Mouse (Mus musculus): ENCODE data around the gene Siah2.
A peak's percentile ranks its signal among the peaks of the same experiment; 100 is the strongest.

Siah2 gene

DNA sequence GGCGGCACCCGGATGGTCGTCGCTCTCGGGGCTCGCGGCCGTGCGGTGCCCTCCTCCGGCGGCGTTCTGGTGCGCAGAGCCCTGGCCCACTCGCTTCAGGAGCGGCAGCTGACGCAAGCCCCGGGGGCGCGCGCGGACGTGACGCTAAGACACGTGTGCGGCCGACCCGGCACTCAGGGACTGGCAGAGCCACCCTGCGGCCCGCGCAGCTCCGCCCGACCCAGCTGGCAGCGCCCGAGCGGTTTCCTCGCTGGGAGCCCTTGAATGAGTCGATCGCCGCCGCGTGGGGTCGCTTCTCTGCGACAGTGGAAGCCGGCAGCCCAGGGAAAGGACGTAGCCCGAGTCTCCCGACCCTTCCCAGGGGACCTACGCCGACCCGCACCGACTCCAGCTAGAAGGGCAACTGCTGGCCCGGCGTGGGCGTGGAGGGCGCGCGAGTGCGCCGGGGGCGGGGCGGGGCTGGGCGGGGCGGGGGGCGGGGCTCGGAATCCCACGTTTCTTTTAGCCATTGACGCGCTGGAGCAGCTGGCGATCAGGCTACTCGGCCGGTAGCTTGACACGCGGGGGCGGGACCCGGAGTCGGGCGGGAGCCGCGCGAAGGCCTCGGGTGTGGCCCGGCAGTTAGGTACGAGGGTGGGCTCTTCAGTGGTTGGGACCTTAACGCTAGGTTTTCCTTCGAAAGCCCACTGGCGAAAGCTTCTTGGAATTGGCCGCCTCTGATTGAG is at the start of gene Siah2:
Gene Siah2 (minus strand): TSS at position 404 of the 725 bp plus-strand sequence.
- peak; percentile 91 for DNase-seq (ENCODE audit: low read depth, low spot score)

- DNase-seq (ENCODE audit: low read depth, low spot score): no peak
Measured at GRCm38 (mm10) chr3:58739536-58739935, 47.3 kb upstream of the Siah2 start.

DNA sequence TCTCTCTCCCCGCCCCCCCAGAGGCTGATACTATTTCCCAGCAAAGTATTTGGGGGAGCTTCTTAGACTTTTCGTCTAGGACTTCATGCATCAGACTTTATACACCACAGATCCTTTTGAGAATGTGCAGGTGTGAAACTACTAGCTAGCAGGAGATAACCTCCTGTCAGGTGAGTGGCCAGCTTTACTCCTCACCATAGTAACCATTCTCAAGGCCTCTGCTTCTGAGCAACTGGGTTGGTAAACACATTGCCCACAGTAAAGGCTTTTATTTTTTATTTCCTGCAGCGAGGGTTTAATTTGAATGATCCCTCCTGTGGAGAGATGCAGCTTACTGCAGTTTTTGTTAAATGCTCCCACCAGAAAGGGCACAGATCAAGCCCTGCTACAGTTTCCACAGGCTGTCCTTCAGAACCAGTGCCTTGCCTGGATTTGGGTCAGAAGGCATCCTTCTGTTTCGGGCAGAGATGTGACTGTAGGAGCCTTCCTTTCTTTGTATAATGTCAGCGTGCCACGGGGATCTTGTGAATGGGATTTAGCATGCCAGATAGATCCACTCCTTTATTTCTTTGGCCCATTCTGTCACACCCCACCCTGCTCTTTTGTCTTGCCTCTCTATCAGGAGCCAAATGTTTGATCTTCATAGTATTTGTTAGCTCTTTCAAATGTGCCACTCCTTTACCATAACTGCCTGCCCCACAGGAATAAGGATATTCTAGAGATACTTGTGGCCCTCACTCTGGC is 46.3 kb upstream of the Siah2 start:
- DNase-seq (ENCODE audit: low read depth, low spot score): no peak

- DNase-seq (ENCODE audit: low read depth, low spot score): no peak
Measured at GRCm38 (mm10) chr3:58731520-58731919, 39.3 kb upstream of the Siah2 start.

GRCm38 (mm10) chr3:58730580-58730979 is 38.4 kb upstream of the Siah2 start:
- no peak for DNase-seq (ENCODE audit: low read depth, low spot score)

- no peak for DNase-seq (ENCODE audit: low read depth, low spot score)
Measured at GRCm38 (mm10) chr3:58729549-58729948, 37.3 kb upstream of the Siah2 start.

DNA sequence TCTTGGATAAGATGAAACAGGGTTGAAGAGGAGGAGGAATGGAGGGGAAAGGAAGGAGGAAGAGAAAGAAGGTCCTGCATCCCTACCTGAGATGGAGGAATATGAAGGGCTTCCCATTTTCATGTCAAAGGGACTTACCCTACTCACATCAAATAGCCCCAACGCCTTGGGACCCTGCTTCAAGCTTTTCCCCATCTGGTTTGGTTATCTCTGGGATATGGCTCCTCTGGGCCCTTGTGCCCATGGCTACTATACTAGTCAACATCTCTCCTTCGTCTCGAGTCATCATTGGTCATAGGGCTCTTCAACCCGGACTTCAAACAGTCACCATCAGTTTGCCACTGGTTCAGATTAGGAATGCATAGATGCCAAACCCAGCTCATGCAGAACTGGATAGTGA is 35.4 kb upstream of the Siah2 start:
- no peak for DNase-seq (ENCODE audit: low read depth, low spot score)

DNA sequence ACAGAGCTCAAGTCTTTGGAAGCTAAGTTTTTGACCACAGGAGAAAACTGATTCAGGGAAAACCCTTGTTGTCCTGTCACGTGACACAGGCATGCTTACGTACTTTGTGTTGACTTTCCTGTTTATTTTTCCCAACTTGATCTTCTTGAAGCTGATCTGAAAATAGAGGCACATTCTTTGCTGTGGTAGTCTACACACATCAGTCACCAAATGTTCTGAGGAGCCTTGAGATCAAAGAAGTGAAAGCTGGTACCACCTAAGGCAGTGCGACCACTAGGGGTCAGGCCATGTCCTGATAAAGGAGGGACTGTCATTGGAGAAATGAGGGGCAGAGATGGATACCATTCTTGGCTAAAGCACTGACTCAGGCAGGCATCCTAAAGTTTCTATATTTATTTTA is 34.8 kb upstream of the Siah2 start:
- DNase-seq (ENCODE audit: low read depth, low spot score): no peak

- no peak for DNase-seq (ENCODE audit: low read depth, low spot score)
Measured at GRCm38 (mm10) chr3:58726374-58726773, 34.2 kb upstream of the Siah2 start.

- DNase-seq (ENCODE audit: low read depth, low spot score): no peak
Measured at GRCm38 (mm10) chr3:58724815-58725214, 32.6 kb upstream of the Siah2 start.

- no peak for DNase-seq (ENCODE audit: low read depth, low spot score)
Measured at GRCm38 (mm10) chr3:58723656-58724055, 31.5 kb upstream of the Siah2 start.

DNA sequence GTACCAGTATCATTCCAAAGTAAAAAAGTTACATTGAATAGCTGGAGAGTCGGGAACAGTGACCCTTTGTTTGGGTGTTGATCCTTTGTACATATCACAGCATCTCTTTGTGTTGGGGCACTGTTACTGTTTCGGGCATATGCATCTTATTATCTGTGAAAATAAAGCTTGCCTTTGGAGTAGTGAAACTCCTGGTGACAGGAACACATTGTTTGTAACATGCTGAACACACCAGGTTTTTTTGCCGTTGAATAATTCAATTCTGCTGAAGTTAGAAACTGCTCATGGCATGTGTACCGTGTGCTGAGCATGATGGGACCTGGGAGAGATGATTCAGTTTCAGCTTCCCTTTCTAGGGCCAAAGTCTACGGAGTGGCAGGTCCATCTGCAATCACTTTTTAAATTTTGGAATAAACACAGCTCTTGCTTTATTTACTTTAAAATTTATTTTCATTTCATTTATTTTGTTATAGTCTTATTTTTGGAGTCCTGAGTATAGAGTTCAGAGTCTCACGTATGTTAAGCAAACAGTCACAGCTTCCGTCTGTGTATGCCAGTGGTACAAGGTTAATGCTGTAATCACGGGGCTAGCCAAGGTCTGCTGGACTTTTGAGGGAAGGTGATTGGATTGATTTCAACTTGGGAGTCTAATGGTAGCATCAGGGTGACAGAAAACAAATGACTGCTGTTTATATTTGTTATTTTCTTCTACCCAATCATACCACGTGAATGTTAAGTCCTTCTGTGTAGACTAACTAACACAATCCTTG is 27.4 kb upstream of the Siah2 start:
- DNase-seq (ENCODE audit: low read depth, low spot score): peak; percentile 40

GRCm38 (mm10) chr3:58716705-58717104 is 24.5 kb upstream of the Siah2 start:
- DNase-seq (ENCODE audit: low read depth, low spot score): no peak

DNA sequence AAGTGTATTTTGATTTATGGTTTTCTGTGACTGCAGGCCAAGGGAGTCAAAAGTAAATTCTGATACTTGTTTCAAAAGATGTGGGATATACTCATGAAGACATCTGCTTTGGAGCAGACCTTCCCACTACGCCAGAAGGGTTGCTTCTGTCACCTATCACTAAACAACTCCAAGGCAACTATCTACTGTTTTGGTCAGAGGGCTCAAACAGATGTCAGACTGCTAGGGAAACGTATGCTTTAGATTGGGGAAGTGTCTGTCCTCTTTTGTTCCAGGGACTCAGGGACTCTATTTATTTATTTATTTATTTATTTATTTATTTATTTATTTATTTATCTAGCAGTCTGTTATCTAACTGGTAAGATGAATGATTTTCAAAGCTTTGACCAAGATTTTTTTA is 22.6 kb upstream of the Siah2 start:
- no peak for DNase-seq (ENCODE audit: low read depth, low spot score)

DNA sequence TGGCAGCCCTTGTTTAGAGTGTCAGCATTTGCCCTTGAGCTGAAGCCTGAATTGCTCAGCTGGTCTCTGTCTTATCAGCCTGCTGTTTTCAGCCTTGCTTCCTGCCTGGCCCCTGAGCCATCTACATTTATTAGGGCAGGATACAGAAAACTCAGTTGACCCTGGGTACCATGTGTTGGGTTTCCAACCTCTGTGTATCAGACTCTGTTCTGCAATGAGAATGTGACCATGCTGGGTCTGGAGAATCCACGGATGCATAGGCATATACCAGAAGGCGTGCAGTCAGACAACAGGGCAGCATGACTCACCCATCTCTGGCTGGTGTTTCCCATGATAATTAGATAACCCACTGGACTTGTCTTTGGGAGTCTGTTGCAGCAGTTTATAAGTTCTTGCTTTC is 21.8 kb upstream of the Siah2 start:
- no peak for DNase-seq (ENCODE audit: low read depth, low spot score)

- DNase-seq (ENCODE audit: low read depth, low spot score): no peak
Measured at GRCm38 (mm10) chr3:58713191-58713590, 21.0 kb upstream of the Siah2 start.

- no peak for DNase-seq (ENCODE audit: low read depth, low spot score)
Measured at GRCm38 (mm10) chr3:58704547-58704946, 12.3 kb upstream of the Siah2 start.

DNA sequence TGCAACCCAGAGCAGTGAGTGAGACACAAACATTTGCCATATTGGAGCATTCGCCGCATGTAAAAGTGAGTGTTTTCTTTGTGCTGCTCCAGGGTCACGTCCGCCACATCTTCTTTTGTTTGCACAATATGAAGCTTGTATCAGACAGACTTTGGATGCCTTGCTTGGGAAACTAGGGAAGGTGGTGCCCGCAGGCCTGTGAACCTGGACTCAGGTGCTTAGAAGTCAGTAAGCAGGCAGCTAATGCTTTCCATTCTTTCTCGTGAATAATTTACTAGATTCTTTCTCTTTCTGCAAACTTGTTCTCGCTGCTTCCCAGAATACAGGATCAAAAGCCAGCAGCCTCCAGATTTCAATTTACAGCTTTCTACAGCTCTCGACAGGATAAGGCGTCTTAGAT is 11.5 kb upstream of the Siah2 start:
- DNase-seq (ENCODE audit: low read depth, low spot score): no peak

DNA sequence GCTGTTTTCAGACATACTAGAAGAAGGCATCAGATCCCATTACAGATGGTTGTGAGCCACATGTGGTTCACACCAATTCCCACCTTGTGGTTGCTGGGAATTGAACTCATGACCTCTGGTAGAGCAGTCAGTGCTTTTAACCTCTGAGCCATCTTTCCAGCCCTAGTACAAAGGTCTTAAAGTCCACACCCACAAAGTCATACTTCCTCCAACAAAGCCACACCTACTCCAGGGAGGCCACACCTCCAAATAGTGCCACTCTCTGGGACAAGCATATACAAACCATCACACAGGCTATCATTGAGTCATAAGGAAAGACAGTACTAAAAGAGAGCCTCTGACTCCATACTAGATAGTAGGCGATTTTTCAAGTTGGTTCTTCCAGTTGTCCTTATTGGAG is 10.1 kb upstream of the Siah2 start:
- DNase-seq (ENCODE audit: low read depth, low spot score): no peak

DNA sequence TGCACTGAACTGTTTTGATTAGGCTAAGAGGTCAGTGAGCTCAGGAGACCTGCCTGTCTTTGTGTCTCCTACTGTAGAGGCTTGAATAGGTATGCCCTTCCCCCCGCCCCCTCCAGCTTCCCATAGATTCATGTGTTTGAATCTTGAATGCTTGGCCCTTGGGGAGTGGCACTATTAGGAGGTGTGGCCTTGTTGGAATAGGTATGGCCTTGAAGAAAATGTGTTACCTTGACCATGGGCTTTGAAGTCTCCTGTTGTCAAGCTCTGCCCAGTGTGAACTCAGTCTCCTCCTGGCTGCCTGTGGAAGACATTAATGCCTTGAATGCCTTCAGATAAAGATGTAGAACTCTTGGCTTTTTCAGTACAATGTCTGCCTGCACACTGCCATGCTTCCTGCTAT is 9.2 kb upstream of the Siah2 start:
- no peak for DNase-seq (ENCODE audit: low read depth, low spot score)

DNA sequence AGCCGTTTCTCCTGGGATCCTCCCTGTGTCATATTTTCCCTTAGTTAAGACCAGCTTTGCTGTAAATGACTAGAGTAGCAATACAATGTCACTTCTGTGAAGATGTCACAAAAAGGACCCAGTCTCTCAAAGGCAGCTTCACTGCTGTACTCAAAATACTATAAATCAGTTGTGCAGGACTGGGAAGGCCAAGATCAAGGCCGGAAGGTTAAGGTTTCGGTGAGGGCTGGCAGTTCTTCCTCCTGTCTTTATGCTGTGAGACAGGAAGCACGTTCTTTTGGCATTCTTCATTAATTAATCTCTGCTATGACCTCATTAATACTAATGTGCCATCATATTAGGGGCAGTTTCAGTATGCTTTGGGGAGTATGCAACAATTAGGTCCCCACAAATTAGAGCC is 5.7 kb upstream of the Siah2 start:
- DNase-seq (ENCODE audit: low read depth, low spot score): no peak

- DNase-seq (ENCODE audit: low read depth, low spot score): no peak
Measured at GRCm38 (mm10) chr3:58696806-58697205, 4.6 kb upstream of the Siah2 start.

- DNase-seq (ENCODE audit: low read depth, low spot score): no peak
Measured at GRCm38 (mm10) chr3:58695507-58695906, 3.3 kb upstream of the Siah2 start.

All from telencephalon, adult 2 months (tissue).